Mouse (Mus musculus) C2C12 (cell line): ENCODE measurements around the gene Gtsf2.

Experiments used
- CTCF ChIP-seq: IDR thresholded peaks from one replicate; pipeline ENCODE4 v1.5.1; 2011; ENCODE audit not compliant: control insufficient read depth, insufficient read depth, insufficient read length
- FOSL1 ChIP-seq: IDR thresholded peaks from one replicate; pipeline ENCODE4 v1.8.0; 2011; ENCODE audit warnings: mild to moderate bottlenecking, low read length; ENCODE audit not compliant: poor library complexity, insufficient read depth, severe bottlenecking
- MAX ChIP-seq: IDR thresholded peaks from one replicate; pipeline ENCODE4 v1.6.1; 2011; ENCODE audit warnings: mild to moderate bottlenecking, control low read depth

DNA sequence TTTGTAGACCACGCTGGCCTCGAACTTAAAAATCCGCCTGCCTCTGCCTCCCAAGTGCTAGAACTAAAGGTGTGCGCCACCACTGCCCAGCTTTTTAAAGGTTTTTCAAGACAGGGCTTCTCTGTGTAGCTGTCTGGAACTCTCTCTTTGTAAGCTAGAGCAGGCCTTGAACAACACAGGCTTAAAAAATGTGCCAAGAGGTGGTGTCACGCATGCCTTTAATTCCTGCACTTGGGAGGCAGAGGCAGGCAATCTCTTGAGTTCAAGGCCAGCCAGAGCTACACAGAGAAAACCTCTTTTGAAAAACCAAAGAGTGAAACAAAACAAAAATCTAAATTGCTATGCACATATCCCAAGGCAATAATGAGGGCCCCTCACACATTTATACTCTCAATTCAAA lies 46.9 kb downstream of the Gtsf2 start:
- TF ChIP-seq CTCF (no peak), FOSL1 (no peak), MAX (no peak)
